Mouse (Mus musculus) megakaryocyte-erythroid progenitor cell, adult 5-6 weeks (primary cell): ENCODE results near the gene Banf1. TPM values are rescaled to one million over a fixed set of nuclear protein-coding genes. Genes with fewer than 3 reads are reported as not detected.

Experiments
- ATAC-seq: replicated peaks from 2 replicates; pipeline ENCODE4 v1.8.0; 2016; ENCODE audit warnings: mild to moderate bottlenecking, inconsistent platforms; ENCODE audit not compliant: severe bottlenecking, poor library complexity, low FRiP score, low TSS enrichment
- total RNA-seq, 2 experiments: library from RNA; stranded (forward) in 1 of 2; stranded (reverse) in 1 of 2; fragments of 200-1000, 215-1000 nt in 1 of 2; fragments of >200 nt in 1 of 2; fragmentation: Nextera tagmentation in 1 of 2; gene quantifications; 2 replicates each; pipeline ENCODE4 v1.2.3; 2014 to 2017

The Banf1 gene
- total RNA-seq, 2 experiments from 2014 or later = 86.9 to 521 TPM

DNA sequence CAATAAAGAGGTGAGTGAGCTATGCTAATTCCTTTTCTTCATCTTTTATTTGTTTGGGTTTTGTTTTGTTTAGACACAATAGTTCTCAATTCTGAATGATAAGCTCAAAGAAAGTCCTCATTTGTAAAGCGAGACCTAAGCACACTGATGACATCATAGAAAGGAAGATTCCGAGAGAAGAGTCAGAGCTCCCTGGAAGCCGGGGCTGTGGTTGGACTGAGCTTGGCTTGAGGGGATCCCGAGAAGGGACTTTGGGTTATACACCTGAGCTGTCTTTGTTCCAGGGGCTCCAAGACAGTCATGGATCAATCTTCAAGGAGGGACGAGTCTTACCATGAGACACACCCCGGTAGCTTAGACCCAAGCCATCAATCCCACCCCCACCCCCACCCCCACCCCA lies 31.5 kb downstream of the Banf1 start, which contains the start of gene Catsper1:
Gene Catsper1, plus strand, starts transcription at position 301 of the 400 bp plus-strand sequence.
- no peak for ATAC-seq

DNA sequence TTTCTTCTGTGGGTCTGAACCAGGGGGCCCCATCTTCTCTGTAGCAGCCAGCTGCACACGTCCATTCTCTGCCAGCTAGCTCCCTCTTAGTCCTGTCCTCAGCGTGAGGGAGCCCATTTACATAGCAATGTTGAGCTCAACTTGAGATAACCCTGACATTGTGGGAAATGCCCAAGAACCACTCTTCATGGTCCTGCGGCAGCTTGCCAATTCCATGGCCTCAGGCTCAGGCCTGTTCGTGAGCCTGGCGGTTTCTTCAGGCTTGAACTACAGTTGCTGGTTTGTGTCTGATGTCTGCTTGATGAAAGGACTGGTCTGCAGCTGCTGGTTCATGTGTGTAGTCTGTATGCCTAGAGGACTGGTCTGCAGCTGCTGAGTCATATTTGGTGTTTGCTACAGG lies 32.2 kb downstream of the Banf1 start:
- no peak for ATAC-seq

DNA sequence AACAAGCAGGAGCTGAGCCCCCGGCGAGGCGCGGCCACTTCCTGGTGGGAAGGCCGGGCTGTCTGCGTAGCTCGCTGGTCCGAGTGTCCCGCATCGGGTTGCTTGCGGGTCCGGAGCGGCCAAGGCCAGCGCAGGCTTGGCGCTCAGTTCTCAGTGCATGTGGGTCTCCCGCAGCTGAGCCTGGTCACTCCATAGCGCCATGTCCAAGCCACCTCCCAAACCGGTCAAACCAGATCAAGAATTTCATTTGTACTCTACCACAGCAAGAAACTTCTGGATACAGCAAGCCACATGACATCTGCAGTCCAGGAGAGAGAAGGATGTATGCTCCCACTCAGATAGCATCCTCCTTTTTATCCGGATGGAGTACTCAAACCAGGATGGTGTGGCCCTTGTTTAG lies 39.0 kb downstream of the Banf1 start:
- no peak for ATAC-seq

DNA sequence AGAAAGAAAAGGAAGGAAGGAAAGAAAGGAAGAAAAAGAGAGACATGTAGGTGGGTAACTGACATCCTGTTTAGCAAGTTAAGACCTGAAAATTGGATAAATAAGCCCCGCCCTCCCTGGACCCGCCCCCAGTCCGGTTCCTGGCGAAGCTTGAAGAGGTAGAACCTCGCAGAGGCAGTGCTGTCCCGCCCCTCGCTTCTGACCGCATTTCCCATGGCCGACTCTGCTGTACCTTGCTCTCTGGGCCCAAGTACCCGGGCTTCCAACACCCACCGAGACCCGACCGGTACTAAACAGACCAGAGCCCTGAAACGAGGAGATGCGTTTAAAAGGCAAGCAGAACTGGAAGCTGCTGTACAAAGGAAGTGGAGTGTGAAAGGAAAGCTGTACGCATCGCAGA lies 43.2 kb downstream of the Banf1 start:
- ATAC-seq = no peak; the same call in 1 of the 2 replicates

Other genes starting within 250 kb of the Banf1 start
- 3.0 and 15.3 TPM in 2 replicates for gene Klc2, start 248.6 kb downstream of the Banf1 start, total RNA-seq (2014; fragmentation: Nextera tagmentation)
- gene Klc2, start 248.6 kb downstream of the Banf1 start, total RNA-seq (2017) = 2.3 and 8.0 TPM in 2 replicates
- gene Pacs1, start 94.0 kb downstream of the Banf1 start, total RNA-seq (2014; fragmentation: Nextera tagmentation) = 44.9 and 52.2 TPM in 2 replicates
- 10.1 and 12.4 TPM in 2 replicates for gene Pacs1, start 94.0 kb downstream of the Banf1 start, total RNA-seq (2017)
- gene Sf3b2, start 71.7 kb downstream of the Banf1 start, total RNA-seq (2014; fragmentation: Nextera tagmentation) = 181 and 235 TPM in 2 replicates
- 274 and 277 TPM in 2 replicates for gene Sf3b2, start 71.7 kb downstream of the Banf1 start, total RNA-seq (2017)
- not detected in 2 replicates for gene Gal3st3, start 68.8 kb downstream of the Banf1 start, total RNA-seq (2014; fragmentation: Nextera tagmentation)
- gene Gal3st3, start 68.8 kb downstream of the Banf1 start, total RNA-seq (2017) = not detected in 2 replicates
- gene Catsper1, start 31.4 kb downstream of the Banf1 start, total RNA-seq (2014; fragmentation: Nextera tagmentation) = not detected in 2 replicates
- gene Catsper1, start 31.4 kb downstream of the Banf1 start, total RNA-seq (2017) = not detected in 2 replicates
- not detected in 2 replicates for gene Cst6, start 17.6 kb downstream of the Banf1 start, total RNA-seq (2014; fragmentation: Nextera tagmentation)
- gene Cst6, start 17.6 kb downstream of the Banf1 start, total RNA-seq (2017) = not detected in 2 replicates
- gene Eif1ad, start 427 bp downstream of the Banf1 start, total RNA-seq (2014; fragmentation: Nextera tagmentation) = 50.1 and 56.4 TPM in 2 replicates
- 54.6 and 60.4 TPM in 2 replicates for gene Eif1ad, start 427 bp downstream of the Banf1 start, total RNA-seq (2017)
- gene Sart1, start 21.5 kb upstream of the Banf1 start, total RNA-seq (2014; fragmentation: Nextera tagmentation) = 59.4 and 92.4 TPM in 2 replicates
- 82.3 and 123 TPM in 2 replicates for gene Sart1, start 21.5 kb upstream of the Banf1 start, total RNA-seq (2017)
- gene Tsga10ip, start 35.4 kb upstream of the Banf1 start, total RNA-seq (2014; fragmentation: Nextera tagmentation) = not detected in 2 replicates
- gene Tsga10ip, start 35.4 kb upstream of the Banf1 start, total RNA-seq (2017) = not detected in 2 replicates
- 167 and 178 TPM in 2 replicates for gene Drap1, start 57.8 kb upstream of the Banf1 start, total RNA-seq (2014; fragmentation: Nextera tagmentation)
- 102 and 143 TPM in 2 replicates for gene Drap1, start 57.8 kb upstream of the Banf1 start, total RNA-seq (2017)
- 33.1 and 34.7 TPM in 2 replicates for gene AI837181, start 58.0 kb upstream of the Banf1 start, total RNA-seq (2014; fragmentation: Nextera tagmentation)
- 5.7 and 11.1 TPM in 2 replicates for gene AI837181, start 58.0 kb upstream of the Banf1 start, total RNA-seq (2017)
- 0.66 and 1.1 TPM in 2 replicates for gene Fosl1, start 80.4 kb upstream of the Banf1 start, total RNA-seq (2014; fragmentation: Nextera tagmentation)
- 0.30 and 1.9 TPM in 2 replicates for gene Fosl1, start 80.4 kb upstream of the Banf1 start, total RNA-seq (2017)
- gene Ccdc85b, start 90.7 kb upstream of the Banf1 start, total RNA-seq (2014; fragmentation: Nextera tagmentation) = 2.6 and 2.9 TPM in 2 replicates
- gene Ccdc85b, start 90.7 kb upstream of the Banf1 start, total RNA-seq (2017) = 2.1 and 2.5 TPM in 2 replicates
- 54.4 and 96.5 TPM in 2 replicates for gene Fibp, start 93.4 kb upstream of the Banf1 start, total RNA-seq (2014; fragmentation: Nextera tagmentation)
- gene Fibp, start 93.4 kb upstream of the Banf1 start, total RNA-seq (2017) = 40.7 and 51.8 TPM in 2 replicates
- gene Ctsw, start 101.3 kb upstream of the Banf1 start, total RNA-seq (2014; fragmentation: Nextera tagmentation) = 4.9 and 10.5 TPM in 2 replicates
- gene Ctsw, start 101.3 kb upstream of the Banf1 start, total RNA-seq (2017) = 0.53 and 8.4 TPM in 2 replicates
- gene Efemp2, start 106.8 kb upstream of the Banf1 start, total RNA-seq (2014; fragmentation: Nextera tagmentation) = 2.3 TPM in 1 of 2 replicates, not detected in the other
- not detected in 2 replicates for gene Efemp2, start 106.8 kb upstream of the Banf1 start, total RNA-seq (2017)
- 24.6 and 40.6 TPM in 2 replicates for gene Mus81, start 121.2 kb upstream of the Banf1 start, total RNA-seq (2014; fragmentation: Nextera tagmentation)
- gene Mus81, start 121.2 kb upstream of the Banf1 start, total RNA-seq (2017) = 6.4 and 11.4 TPM in 2 replicates
- gene Cfl1, start 123.3 kb upstream of the Banf1 start, total RNA-seq (2014; fragmentation: Nextera tagmentation) = 862 and 969 TPM in 2 replicates
- 783 and 1,100 TPM in 2 replicates for gene Cfl1, start 123.3 kb upstream of the Banf1 start, total RNA-seq (2017)
- 1.6 and 4.6 TPM in 2 replicates for gene 1700020D05Rik, start 136.6 kb upstream of the Banf1 start, total RNA-seq (2014; fragmentation: Nextera tagmentation)
- gene 1700020D05Rik, start 136.6 kb upstream of the Banf1 start, total RNA-seq (2017) = 0.88 TPM in 1 of 2 replicates, not detected in the other
- gene Snx32, start 143.4 kb upstream of the Banf1 start, total RNA-seq (2014; fragmentation: Nextera tagmentation) = 6.6 TPM in 2 replicates
- gene Snx32, start 143.4 kb upstream of the Banf1 start, total RNA-seq (2017) = 0.61 and 4.6 TPM in 2 replicates
- gene Ovol1, start 193.5 kb upstream of the Banf1 start, total RNA-seq (2014; fragmentation: Nextera tagmentation) = not detected in 2 replicates
- gene Ovol1, start 193.5 kb upstream of the Banf1 start, total RNA-seq (2017) = not detected in 2 replicates
- gene Ap5b1, start 200.9 kb upstream of the Banf1 start, total RNA-seq (2014; fragmentation: Nextera tagmentation) = 4.0 and 5.5 TPM in 2 replicates
- 1.4 and 4.3 TPM in 2 replicates for gene Ap5b1, start 200.9 kb upstream of the Banf1 start, total RNA-seq (2017)
- gene Rnaseh2c, start 234.7 kb upstream of the Banf1 start, total RNA-seq (2014; fragmentation: Nextera tagmentation) = 173 and 247 TPM in 2 replicates
- gene Rnaseh2c, start 234.7 kb upstream of the Banf1 start, total RNA-seq (2017) = 72.8 and 97.8 TPM in 2 replicates
- gene Kat5, start 243.1 kb upstream of the Banf1 start, total RNA-seq (2014; fragmentation: Nextera tagmentation) = 46.2 and 55.6 TPM in 2 replicates
- 60.7 and 86.1 TPM in 2 replicates for gene Kat5, start 243.1 kb upstream of the Banf1 start, total RNA-seq (2017)